Mouse (Mus musculus): Measurements from ENCODE around the gene Ttc7b. TPM values are rescaled to one million over a fixed set of nuclear protein-coding genes. Genes with fewer than 3 reads are reported as not detected.

Gene Ttc7b
- polyA plus RNA-seq, 1 experiment = 149 TPM

- no peak for DNase-seq
- Histone ChIP-seq H3K27me3 (ENCODE audit: control insufficient read depth, insufficient read depth, low read length) (no peaks in the 10 kb centered on the region), H3K4me3 (replicated peaks; ENCODE audit: insufficient read depth, low read depth, low read length) (no peak overlapping the region), H3K27ac (ENCODE audit: insufficient read depth, low read length) (no peak overlapping the region), H3K4me1 (ENCODE audit: control insufficient read depth, insufficient read depth, low read length) (peaks cover 18% of the 10 kb centered on the region)
- TF ChIP-seq CTCF (IDR thresholded peaks at IDR 0.05; ENCODE audit: borderline replicate concordance, insufficient read depth, low read depth, low read length) (no peak), POLR2A (IDR thresholded peaks at IDR 0.05; ENCODE audit: borderline replicate concordance, insufficient read depth, low read length) (no peak)
- 59% methylated on average over 3 of the region's 3 CpGs for WGBS
Measured at GRCm38 (mm10) chr12:100257779-100258178, 262.8 kb downstream of the Ttc7b start.

- peak; percentile 68 to 81 for DNase-seq
- WGBS = 11% methylated on average over 2 of the region's 2 CpGs
- Histone ChIP-seq H3K4me1 (ENCODE audit: control insufficient read depth, insufficient read depth, low read length) (peaks cover 14% of the 10 kb centered on the region), H3K27me3 (ENCODE audit: control insufficient read depth, insufficient read depth, low read length) (no peaks in the 10 kb centered on the region), H3K27ac (ENCODE audit: insufficient read depth, low read length) (peak overlapping the region; percentile 70), H3K4me3 (replicated peaks; ENCODE audit: insufficient read depth, low read depth, low read length) (no peak overlapping the region)
- TF ChIP-seq CTCF (IDR thresholded peaks at IDR 0.05; ENCODE audit: borderline replicate concordance, insufficient read depth, low read depth, low read length) = no peak
- TF ChIP-seq POLR2A (IDR thresholded peaks at IDR 0.05; ENCODE audit: borderline replicate concordance, insufficient read depth, low read length) = no peak
Measured at GRCm38 (mm10) chr12:100255441-100255949, 265.1 kb downstream of the Ttc7b start.

GRCm38 (mm10) chr12:100254471-100254870 lies 266.2 kb downstream of the Ttc7b start:
- H3K27ac ChIP-seq (ENCODE audit: insufficient read depth, low read length) = no peak overlapping the region
- H3K4me3 ChIP-seq (replicated peaks; ENCODE audit: insufficient read depth, low read depth, low read length) = no peak overlapping the region
- H3K4me1 ChIP-seq (ENCODE audit: control insufficient read depth, insufficient read depth, low read length) = peaks cover 11% of the 10 kb centered on the region
- WGBS = 87% methylated on average over 4 of the region's 4 CpGs
- no peak for DNase-seq
- no peak for TF ChIP-seq CTCF (IDR thresholded peaks at IDR 0.05; ENCODE audit: borderline replicate concordance, insufficient read depth, low read depth, low read length)
- TF ChIP-seq POLR2A (IDR thresholded peaks at IDR 0.05; ENCODE audit: borderline replicate concordance, insufficient read depth, low read length) = no peak
- no peaks in the 10 kb centered on the region for H3K27me3 ChIP-seq (ENCODE audit: control insufficient read depth, insufficient read depth, low read length)

Other genes starting within 250 kb of the Ttc7b start
- gene Rps6ka5, start 206.2 kb upstream of the Ttc7b start, polyA plus RNA-seq (2012; rRNA removed) = 22.9 and 25.0 TPM in 2 replicates

All from cerebellum, adult 2 months (tissue).